Mouse (Mus musculus): ENCODE measurements around the gene Chac1.

GRCm38 (mm10) chr2:119324576-119325318 is 26.3 kb upstream of the Chac1 start:
- TF ChIP-seq USF1 (IDR thresholded peaks at IDR 0.05; ENCODE audit: low read depth) (no peak), POLR2A (IDR thresholded peaks at IDR 0.05; ENCODE audit: insufficient read length, low read depth) (no peak), TCF3 (IDR thresholded peaks at IDR 0.05; ENCODE audit: insufficient read length, low read depth) (no peak), MYOG (IDR thresholded peaks at IDR 0.05; ENCODE audit: control insufficient read depth in 1 of 3, insufficient read depth in 1 of 3, insufficient read length in 2 of 3, low read depth in 2 of 3) (no peak), CEBPB (IDR thresholded peaks at IDR 0.05; ENCODE audit: insufficient read depth, poor library complexity, severe bottlenecking) (no peak)

Data from myocyte (in vitro differentiated cells).